Mouse (Mus musculus) lung, postnatal 0 days (tissue): ENCODE measurements around the gene Spib.

Experiments used
- CTCF ChIP-seq: IDR thresholded peaks from 2 replicates; pipeline ENCODE4 v1.5.1; 2016; ENCODE audit warnings: antibody characterized with exemption, mild to moderate bottlenecking
- EP300 ChIP-seq: IDR thresholded peaks from 2 replicates; pipeline ENCODE4 v1.6.1; 2016; ENCODE audit warnings: antibody characterized with exemption, mild to moderate bottlenecking, control low read depth

GRCm38 (mm10) chr7:44534242-44534641, 2.4 kb upstream of the Spib start:
- no peak for TF ChIP-seq CTCF
- no peak for TF ChIP-seq EP300
